Mouse (Mus musculus) right cerebral cortex, postnatal 14 days (tissue): ENCODE measurements around the gene Rgs1.
A peak's percentile ranks its signal among the peaks of the same experiment; 100 is the strongest.

Experiments
- DNase-seq: peaks from one replicate; pipeline ENCODE4 v3.0.0; 2022

The Rgs1 gene

DNA sequence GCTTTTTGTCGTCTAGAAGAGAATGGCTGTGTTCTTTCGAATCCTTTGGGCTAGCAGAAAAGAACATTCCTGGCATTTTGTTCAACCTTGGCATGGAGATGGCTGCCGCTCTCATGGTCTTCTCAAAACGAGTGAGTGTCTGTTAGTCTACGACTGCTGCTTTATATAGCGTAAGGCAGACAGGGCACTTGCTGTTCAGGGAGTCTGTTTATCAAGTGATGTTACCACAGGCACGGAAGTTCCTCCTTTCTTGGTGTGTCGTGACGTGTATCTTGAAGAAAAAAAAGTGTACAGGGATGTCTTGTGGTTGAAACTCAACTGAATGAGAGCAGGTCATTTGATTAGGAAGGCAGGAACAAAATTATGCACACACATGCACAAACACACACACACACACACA, at the start of gene Rgs1:
Rgs1 (minus strand) TSS at position 320 of the 400 bp plus-strand sequence.
- no peak for DNase-seq

- DNase-seq, result no peak
Measured at GRCm38 (mm10) chr1:144283020-144284014, 34.3 kb upstream of the Rgs1 start.

DNA sequence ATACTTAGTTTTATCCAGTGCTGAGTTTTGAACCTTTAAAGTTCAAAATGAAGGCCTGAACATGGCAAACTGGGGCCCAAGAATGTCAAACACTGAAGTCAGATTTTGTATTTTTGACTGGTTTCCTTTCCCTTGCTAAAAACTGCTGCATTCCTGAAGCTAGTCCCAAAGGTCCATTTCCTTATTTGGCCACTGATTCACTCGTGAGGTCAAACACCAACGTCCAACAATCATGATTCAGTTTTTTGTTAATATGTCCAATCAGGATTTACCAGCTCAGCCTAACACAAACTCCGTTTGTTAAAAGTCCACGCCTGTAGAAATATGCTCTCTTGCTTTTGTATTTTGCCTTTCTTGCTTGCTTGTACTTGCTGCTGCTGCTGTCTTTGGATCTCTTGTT, 31.0 kb upstream of the Rgs1 start:
- no peak for DNase-seq

- DNase-seq, result no peak
Measured at GRCm38 (mm10) chr1:144272991-144273390, 23.9 kb upstream of the Rgs1 start.

DNA sequence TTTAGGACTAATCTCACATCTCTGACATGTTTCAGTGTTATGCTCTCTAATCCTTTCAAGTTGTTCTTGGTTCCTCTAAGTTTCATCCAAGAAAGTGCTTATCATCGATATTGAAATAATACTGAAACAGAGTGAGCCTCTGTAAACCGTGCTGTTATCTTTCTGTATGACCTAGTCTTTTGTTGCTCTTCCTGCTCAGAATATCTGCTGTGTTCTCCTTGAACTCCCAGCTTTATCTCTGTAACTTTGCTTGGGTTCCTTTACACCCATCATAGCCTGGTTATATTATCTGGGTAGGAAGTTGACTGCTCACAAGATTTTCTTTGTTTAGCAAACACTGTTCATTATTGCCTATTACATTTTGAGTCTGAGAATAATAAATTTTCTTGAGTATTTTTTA, 20.1 kb upstream of the Rgs1 start:
- DNase-seq, result no peak

DNA sequence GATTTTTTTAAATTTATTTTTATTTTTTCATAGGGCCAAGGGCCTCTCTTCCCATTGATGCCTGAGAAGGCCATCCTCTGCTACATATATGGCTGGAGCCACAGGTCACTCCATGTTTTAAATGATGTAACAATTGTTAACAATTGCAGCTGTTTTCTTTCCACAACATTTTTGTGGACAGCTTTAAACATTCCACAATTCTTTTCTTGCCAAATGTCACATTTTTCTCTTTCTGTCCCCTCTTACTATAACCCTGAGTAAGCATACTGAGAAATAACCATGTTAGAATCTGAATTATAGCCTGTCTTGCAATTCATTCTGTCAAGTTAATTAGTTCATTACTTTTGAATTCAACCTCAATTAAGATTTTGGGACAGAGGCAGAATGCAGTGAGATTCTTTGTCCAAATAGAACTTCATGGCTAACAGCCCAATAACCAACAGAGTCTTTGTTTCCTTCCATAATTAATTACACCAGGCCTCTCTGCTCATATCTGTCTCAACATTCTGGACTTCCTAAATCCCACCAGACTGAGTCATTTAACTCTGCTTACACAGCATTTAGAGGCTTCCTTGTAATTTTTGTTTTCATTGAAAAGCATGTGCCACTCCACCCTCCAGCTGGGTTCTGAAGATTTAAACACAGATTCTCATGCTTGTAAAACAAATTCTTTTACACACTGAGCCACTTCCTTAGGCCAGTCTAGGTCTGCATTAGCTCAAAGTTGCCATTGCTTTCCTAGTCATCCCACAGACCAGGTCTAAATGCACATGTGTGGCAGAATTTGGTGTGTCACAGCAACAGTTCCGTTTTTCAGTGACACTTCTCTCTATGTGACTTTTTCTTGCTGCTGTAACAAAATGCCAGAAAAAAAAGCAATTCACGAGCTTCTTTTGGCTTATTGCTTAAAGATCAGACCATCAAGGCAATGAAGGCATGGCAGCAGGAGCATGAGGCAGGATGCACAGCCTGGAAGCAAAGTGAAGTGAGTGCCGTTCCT, 18.7 kb upstream of the Rgs1 start:
- DNase-seq, result no peak

- no peak for DNase-seq
Measured at GRCm38 (mm10) chr1:144264000-144264399, 15.0 kb upstream of the Rgs1 start.

DNA sequence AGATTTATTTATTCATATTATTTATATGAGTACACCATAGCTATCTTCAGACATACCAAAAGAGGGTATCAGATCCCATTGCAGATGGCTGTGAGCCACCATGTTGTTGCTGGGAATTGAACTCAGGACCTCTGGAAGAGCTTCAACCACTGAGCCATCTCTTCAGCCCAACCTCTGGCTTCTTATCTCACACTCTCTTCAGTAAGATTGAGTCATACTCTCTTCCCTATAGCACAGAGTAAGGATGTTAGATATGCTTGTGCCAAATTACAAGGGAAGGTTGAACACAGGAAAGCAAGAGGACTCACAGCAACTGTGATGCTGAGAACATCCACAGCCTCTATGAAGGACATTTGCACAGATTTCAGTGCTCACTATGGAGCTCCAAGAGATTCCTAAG, 13.0 kb upstream of the Rgs1 start:
- DNase-seq, result no peak

GRCm38 (mm10) chr1:144258779-144259178, 9.7 kb upstream of the Rgs1 start:
- no peak for DNase-seq

- DNase-seq, result no peak
Measured at GRCm38 (mm10) chr1:144256556-144257331, 7.7 kb upstream of the Rgs1 start.

GRCm38 (mm10) chr1:144248206-144248605, 836 bp downstream of the Rgs1 start:
- no peak for DNase-seq

- DNase-seq, result no peak
Measured at GRCm38 (mm10) chr1:144247382-144247781, 1.7 kb downstream of the Rgs1 start.

GRCm38 (mm10) chr1:144243511-144243910, 5.5 kb downstream of the Rgs1 start:
- DNase-seq, result peak; percentile 8

- no peak for DNase-seq
Measured at GRCm38 (mm10) chr1:144239195-144239594, 9.8 kb downstream of the Rgs1 start.

DNA sequence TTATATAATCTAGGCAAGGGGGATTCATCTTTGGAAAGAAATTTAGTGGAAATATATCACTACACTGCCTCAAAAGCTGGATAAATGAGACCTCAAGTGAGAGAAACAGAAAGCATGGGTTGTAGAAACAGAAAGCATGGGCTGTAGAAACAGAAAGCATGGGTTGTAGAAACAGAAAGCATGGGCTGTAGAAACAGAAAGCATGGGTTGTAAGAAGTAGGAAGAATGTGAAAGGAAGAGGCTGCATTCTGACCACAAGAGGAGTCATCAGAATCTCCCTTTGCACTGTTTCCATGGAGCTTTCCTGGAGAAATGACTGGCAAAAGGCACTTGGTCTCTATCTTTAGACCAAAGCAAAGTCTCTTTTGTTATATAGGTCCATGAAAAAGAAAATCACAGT, 33.8 kb downstream of the Rgs1 start:
- DNase-seq, result no peak

GRCm38 (mm10) chr1:144210912-144211311, 38.1 kb downstream of the Rgs1 start:
- no peak for DNase-seq

- no peak for DNase-seq
Measured at GRCm38 (mm10) chr1:144206281-144207061, 42.6 kb downstream of the Rgs1 start.

GRCm38 (mm10) chr1:144204766-144205165, 44.3 kb downstream of the Rgs1 start:
- DNase-seq, result no peak

DNA sequence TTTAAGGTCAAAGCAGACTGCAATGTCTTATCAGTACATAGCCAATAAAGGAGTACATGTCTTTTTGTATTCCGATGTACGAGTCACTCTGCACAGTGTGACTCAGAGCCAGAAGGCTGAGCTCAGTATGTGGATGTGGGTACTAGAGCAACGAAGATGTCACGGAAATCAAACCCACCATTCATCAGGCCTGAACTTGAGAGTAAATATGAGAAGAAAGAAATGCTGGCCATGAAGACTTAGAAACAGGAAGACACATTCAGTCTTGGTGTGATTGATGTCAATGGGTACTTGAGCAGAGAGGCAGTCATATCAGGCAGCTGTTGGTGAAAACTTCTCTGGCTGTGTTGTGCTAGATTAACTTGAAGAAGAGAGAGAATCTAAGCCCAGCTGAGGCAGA, 46.1 kb downstream of the Rgs1 start:
- no peak for DNase-seq

DNA sequence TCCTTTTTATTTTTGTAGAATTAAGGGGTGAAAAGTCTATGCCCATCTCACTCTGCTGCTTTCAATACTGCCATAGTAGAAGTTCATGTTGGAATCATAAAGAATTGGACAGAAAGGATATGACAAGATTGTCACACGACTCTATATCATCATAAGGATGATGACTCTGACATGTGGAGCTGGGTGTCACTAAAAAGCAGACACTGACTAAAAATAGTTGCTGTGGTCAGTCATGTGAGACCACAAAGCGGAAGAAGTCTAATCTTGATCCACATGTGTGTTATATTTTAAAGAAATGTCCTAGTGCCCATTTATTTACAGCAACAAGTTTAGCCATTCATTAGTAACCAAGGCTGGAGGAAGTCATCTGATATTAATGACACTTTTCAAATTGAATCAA, 48.5 kb downstream of the Rgs1 start:
- no peak for DNase-seq

GRCm38 (mm10) chr1:144199538-144199937, 49.5 kb downstream of the Rgs1 start:
- no peak for DNase-seq

DNA sequence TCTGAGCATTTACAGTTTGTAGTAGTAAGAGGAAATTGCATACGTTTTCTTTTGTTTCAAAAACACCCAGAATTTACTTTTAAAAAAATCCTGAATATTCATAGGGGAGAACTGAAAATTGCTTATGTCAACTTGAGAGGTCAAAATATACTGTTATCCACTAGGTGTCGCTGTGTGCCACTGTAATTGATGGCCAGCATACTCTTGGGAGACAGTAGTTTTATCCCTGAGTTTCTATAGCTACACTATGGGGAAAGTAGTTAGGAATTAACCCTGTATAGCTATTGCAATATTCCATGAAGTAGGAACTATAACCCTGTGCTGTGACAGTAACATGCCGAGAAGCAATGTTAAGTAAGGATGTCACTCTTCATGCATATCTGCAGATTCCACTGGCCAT, 51.4 kb downstream of the Rgs1 start:
- DNase-seq, result peak; percentile 28
